Mouse (Mus musculus) inflammation-experienced regulatory T-cells, adult 6 months (primary cell): ENCODE results near the gene Ahcyl1. TPM values are rescaled to one million over a fixed set of nuclear protein-coding genes. Genes with fewer than 3 reads are reported as not detected.

Experiments used
- polyA plus RNA-seq, 3 experiments: library from polyadenylated mRNA; unstranded; fragments of 100-300 nt; shearing (Covaris generic); gene quantifications; one replicate each; pipeline ENCODE4 v1.2.1; 2017

The Ahcyl1 gene
- polyA plus RNA-seq, 3 experiments from 2014 or later: 17.5 to 22.8 (median 19.6) TPM

Other genes starting within 250 kb of the Ahcyl1 start
- gene Kcnc4, start 237.0 kb downstream of the Ahcyl1 start, polyA plus RNA-seq: not detected
- not detected for gene Slc6a17, start 178.5 kb downstream of the Ahcyl1 start, polyA plus RNA-seq
- gene Ubl4b, start 141.5 kb downstream of the Ahcyl1 start, polyA plus RNA-seq: not detected
- gene Alx3, start 101.5 kb downstream of the Ahcyl1 start, polyA plus RNA-seq: not detected
- not detected for gene Gm10961, start 65.2 kb downstream of the Ahcyl1 start, polyA plus RNA-seq
- 10 to 100 TPM; 11.1 to 20.6 (median 15.6) TPM for gene Strip1, start 64.9 kb downstream of the Ahcyl1 start, polyA plus RNA-seq
- gene Csf1, start 63.9 kb upstream of the Ahcyl1 start, polyA plus RNA-seq: 10 to 100 TPM; 15.5 to 53.7 (median 20.5) TPM
- gene Eps8l3, start 180.7 kb upstream of the Ahcyl1 start, polyA plus RNA-seq: not detected
- gene Gstm5, start 199.3 kb upstream of the Ahcyl1 start, polyA plus RNA-seq: 1 to 10 TPM in 1 of 3 experiments, not detected in 2; 1.4 TPM
- gene Gstm7, start 235.3 kb upstream of the Ahcyl1 start, polyA plus RNA-seq: 1 to 10 TPM in 1 of 3 experiments, not detected in 2; 1.5 TPM
- not detected for gene Gstm6, start 247.2 kb upstream of the Ahcyl1 start, polyA plus RNA-seq